Mouse (Mus musculus): ENCODE results near the gene Sec22c.

GRCm38 (mm10) chr9:121704646-121705625 is at the start of gene Sec22c:
- TF ChIP-seq CTCF (IDR thresholded peaks at IDR 0.05) (no peak), EP300 (IDR thresholded peaks at IDR 0.05) (no peak)
